Mouse (Mus musculus): ENCODE data around the gene Ehd2. TPM values are rescaled to one million over a fixed set of nuclear protein-coding genes. Genes with fewer than 3 reads are reported as not detected.

The Ehd2 gene
- polyA plus RNA-seq, 1 experiment, result 104 TPM

DNA sequence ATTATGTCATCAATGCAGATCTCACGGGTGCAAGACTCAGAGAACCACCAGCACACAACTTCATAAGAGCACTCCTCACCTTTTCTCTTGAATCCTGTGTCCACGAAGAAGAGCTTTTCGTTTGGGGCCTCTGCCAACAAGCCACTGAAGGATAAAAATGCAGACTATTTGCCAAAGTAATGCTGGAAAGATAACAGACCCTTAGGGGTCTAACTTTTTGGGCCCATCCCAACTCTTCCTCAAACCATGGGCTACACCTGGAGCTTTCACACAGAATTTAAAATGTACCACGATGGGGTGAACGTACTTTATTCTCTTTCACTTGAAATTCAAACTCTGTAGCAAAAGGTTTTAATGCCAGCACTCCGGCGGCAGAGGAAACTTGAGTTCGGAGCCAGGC lies 22.2 kb downstream of the Ehd2 start:
- peaks cover 16% of the 10 kb centered on the region for H3K36me3 ChIP-seq (ENCODE audit: control insufficient read depth, insufficient read depth)
- no peaks in the 10 kb centered on the region for H3K27me3 ChIP-seq (ENCODE audit: control insufficient read depth, insufficient read depth, insufficient read length)
- H3K4me2 ChIP-seq (ENCODE audit: low read depth), result peak overlapping the region; percentile 87
- peak overlapping the region; percentile 20 for H3ac ChIP-seq (ENCODE audit: control insufficient read depth, insufficient read length)
- no peak for TF ChIP-seq SRF (IDR thresholded peaks at IDR 0.05; ENCODE audit: control insufficient read depth, insufficient read length, low read depth)
- TF ChIP-seq POLR2AphosphoS2 (IDR thresholded peaks at IDR 0.05; ENCODE audit: insufficient read length, low read depth), result no peak
- TF ChIP-seq MYOG (IDR thresholded peaks at IDR 0.05; ENCODE audit: control insufficient read depth in 1 of 3, insufficient read depth in 1 of 3, insufficient read length in 2 of 3, low read depth in 2 of 3), result no peak
- peak overlapping the region; percentile 62 for H3K4me3 ChIP-seq
- peaks cover 25% of the 10 kb centered on the region for H3K79me2 ChIP-seq (ENCODE audit: control insufficient read depth, insufficient read depth)

GRCm38 (mm10) chr7:15944311-15944710 lies 23.1 kb downstream of the Ehd2 start:
- TF ChIP-seq E2F4 (IDR thresholded peaks at IDR 0.05; ENCODE audit: insufficient read depth) (no peak), MYOG (IDR thresholded peaks at IDR 0.05; ENCODE audit: control insufficient read depth in 1 of 3, insufficient read depth in 1 of 3, insufficient read length in 2 of 3, low read depth in 2 of 3) (no peak), POLR2A (IDR thresholded peaks at IDR 0.05; ENCODE audit: insufficient read length, low read depth) (no peak), MAX (IDR thresholded peaks at IDR 0.05; ENCODE audit: low read depth) (no peak), SRF (IDR thresholded peaks at IDR 0.05; ENCODE audit: control insufficient read depth, insufficient read length, low read depth) (no peak), REST (IDR thresholded peaks at IDR 0.05; ENCODE audit: insufficient read depth, insufficient read length) (no peak)
- Histone ChIP-seq H3K4me2 (ENCODE audit: low read depth) (peak overlapping the region; percentile 87), H3K79me2 (ENCODE audit: control insufficient read depth, insufficient read depth) (peaks cover 25% of the 10 kb centered on the region), H3K4me3 (peak overlapping the region; percentile 62), H3K27me3 (ENCODE audit: control insufficient read depth, insufficient read depth, insufficient read length) (no peaks in the 10 kb centered on the region), H3K36me3 (ENCODE audit: control insufficient read depth, insufficient read depth) (peaks cover 9% of the 10 kb centered on the region), H3ac (ENCODE audit: control insufficient read depth, insufficient read length) (no peak overlapping the region)

GRCm38 (mm10) chr7:15938621-15939020 lies 28.7 kb downstream of the Ehd2 start:
- Histone ChIP-seq H3K27me3 (ENCODE audit: control insufficient read depth, insufficient read depth, insufficient read length) (no peaks in the 10 kb centered on the region), H3K36me3 (ENCODE audit: control insufficient read depth, insufficient read depth) (peaks cover 31% of the 10 kb centered on the region), H3ac (ENCODE audit: control insufficient read depth, insufficient read length) (no peak overlapping the region), H3K4me2 (ENCODE audit: low read depth) (no peak overlapping the region), H3K79me2 (ENCODE audit: control insufficient read depth, insufficient read depth) (peaks cover 5% of the 10 kb centered on the region), H3K4me3 (no peak overlapping the region)
- TF ChIP-seq USF1 (IDR thresholded peaks at IDR 0.05; ENCODE audit: low read depth) (no peak), MYOD1 (IDR thresholded peaks at IDR 0.05; ENCODE audit: control insufficient read depth in 1 of 3, insufficient read length in 2 of 3, low read depth in 2 of 3) (no peak), CEBPB (IDR thresholded peaks at IDR 0.05; ENCODE audit: insufficient read depth, poor library complexity, severe bottlenecking) (no peak), SRF (IDR thresholded peaks at IDR 0.05; ENCODE audit: control insufficient read depth, insufficient read length, low read depth) (no peak), MAX (IDR thresholded peaks at IDR 0.05; ENCODE audit: low read depth) (no peak), E2F4 (IDR thresholded peaks at IDR 0.05; ENCODE audit: insufficient read depth) (no peak), REST (IDR thresholded peaks at IDR 0.05; ENCODE audit: insufficient read depth, insufficient read length) (no peak), TCF12 (IDR thresholded peaks at IDR 0.05; ENCODE audit: insufficient read depth, poor library complexity, severe bottlenecking) (no peak)

GRCm38 (mm10) chr7:15937491-15937890 lies 29.9 kb downstream of the Ehd2 start:
- H3K4me2 ChIP-seq (ENCODE audit: low read depth), result no peak overlapping the region
- no peak overlapping the region for H3ac ChIP-seq (ENCODE audit: control insufficient read depth, insufficient read length)
- no peak overlapping the region for H3K4me3 ChIP-seq
- no peak for TF ChIP-seq POLR2A (IDR thresholded peaks at IDR 0.05; ENCODE audit: insufficient read length, low read depth)
- no peak for TF ChIP-seq REST (IDR thresholded peaks at IDR 0.05; ENCODE audit: insufficient read depth, insufficient read length)
- TF ChIP-seq MYOG (IDR thresholded peaks at IDR 0.05; ENCODE audit: control insufficient read depth in 1 of 3, insufficient read depth in 1 of 3, insufficient read length in 2 of 3, low read depth in 2 of 3), result no peak
- no peak for TF ChIP-seq MYOD1 (IDR thresholded peaks at IDR 0.05; ENCODE audit: control insufficient read depth in 1 of 3, insufficient read length in 2 of 3, low read depth in 2 of 3)
- no peak for TF ChIP-seq MAX (IDR thresholded peaks at IDR 0.05; ENCODE audit: low read depth)
- no peak for TF ChIP-seq CEBPB (IDR thresholded peaks at IDR 0.05; ENCODE audit: insufficient read depth, poor library complexity, severe bottlenecking)
- no peak for TF ChIP-seq POLR2AphosphoS2 (IDR thresholded peaks at IDR 0.05; ENCODE audit: insufficient read length, low read depth)
- TF ChIP-seq SRF (IDR thresholded peaks at IDR 0.05; ENCODE audit: control insufficient read depth, insufficient read length, low read depth), result no peak
- no peak for TF ChIP-seq TCF3 (IDR thresholded peaks at IDR 0.05; ENCODE audit: insufficient read length, low read depth)
- TF ChIP-seq E2F4 (IDR thresholded peaks at IDR 0.05; ENCODE audit: insufficient read depth), result no peak
- no peaks in the 10 kb centered on the region for H3K27me3 ChIP-seq (ENCODE audit: control insufficient read depth, insufficient read depth, insufficient read length)
- H3K79me2 ChIP-seq (ENCODE audit: control insufficient read depth, insufficient read depth), result no peaks in the 10 kb centered on the region
- peaks cover 31% of the 10 kb centered on the region for H3K36me3 ChIP-seq (ENCODE audit: control insufficient read depth, insufficient read depth)

GRCm38 (mm10) chr7:15933437-15934359 lies 33.7 kb downstream of the Ehd2 start:
- H3K79me2 ChIP-seq (ENCODE audit: control insufficient read depth, insufficient read depth), result no peaks in the 10 kb centered on the region
- H3ac ChIP-seq (ENCODE audit: control insufficient read depth, insufficient read length), result no peak overlapping the region
- no peak for TF ChIP-seq TCF12 (IDR thresholded peaks at IDR 0.05; ENCODE audit: insufficient read depth, poor library complexity, severe bottlenecking)
- no peak for TF ChIP-seq E2F4 (IDR thresholded peaks at IDR 0.05; ENCODE audit: insufficient read depth)
- TF ChIP-seq TCF3 (IDR thresholded peaks at IDR 0.05; ENCODE audit: insufficient read length, low read depth), result no peak
- no peak for TF ChIP-seq REST (IDR thresholded peaks at IDR 0.05; ENCODE audit: insufficient read depth, insufficient read length)
- no peak for TF ChIP-seq CEBPB (IDR thresholded peaks at IDR 0.05; ENCODE audit: insufficient read depth, poor library complexity, severe bottlenecking)
- no peak for TF ChIP-seq SRF (IDR thresholded peaks at IDR 0.05; ENCODE audit: control insufficient read depth, insufficient read length, low read depth)
- TF ChIP-seq POLR2A (IDR thresholded peaks at IDR 0.05; ENCODE audit: insufficient read length, low read depth), result no peak
- TF ChIP-seq MAX (IDR thresholded peaks at IDR 0.05; ENCODE audit: low read depth), result no peak
- no peak for TF ChIP-seq MYOD1 (IDR thresholded peaks at IDR 0.05; ENCODE audit: control insufficient read depth in 1 of 3, insufficient read length in 2 of 3, low read depth in 2 of 3)
- TF ChIP-seq MYOG (IDR thresholded peaks at IDR 0.05; ENCODE audit: control insufficient read depth in 1 of 3, insufficient read depth in 1 of 3, insufficient read length in 2 of 3, low read depth in 2 of 3), result no peak
- TF ChIP-seq USF1 (IDR thresholded peaks at IDR 0.05; ENCODE audit: low read depth), result no peak
- no peak for TF ChIP-seq POLR2AphosphoS2 (IDR thresholded peaks at IDR 0.05; ENCODE audit: insufficient read length, low read depth)
- no peak overlapping the region for H3K4me3 ChIP-seq
- H3K4me2 ChIP-seq (ENCODE audit: low read depth), result no peak overlapping the region
- H3K27me3 ChIP-seq (ENCODE audit: control insufficient read depth, insufficient read depth, insufficient read length), result no peaks in the 10 kb centered on the region
- H3K36me3 ChIP-seq (ENCODE audit: control insufficient read depth, insufficient read depth), result peaks cover 20% of the 10 kb centered on the region
